Mouse (Mus musculus) kidney, postnatal 14 days (tissue): ENCODE measurements around the gene Cdhr4.
A peak's percentile ranks its signal among the peaks of the same experiment; 100 is the strongest.
"Not testable (repeated sequence)": the region's sequence is repeated elsewhere in the genome, so short reads cannot be mapped to it uniquely, and the experiment has no call there.

Experiments used
- DNase-seq: peaks from one replicate; pipeline ENCODE4 v3.0.0; 2022; ENCODE audit warnings: mixed read lengths

Gene Cdhr4

GRCm38 (mm10) chr9:108013577-108013976 lies 21.3 kb downstream of the Cdhr4 start:
- not testable (repeated sequence) for DNase-seq

- DNase-seq: no peak
These were observed 24.8 kb downstream of the Cdhr4 start for GRCm38 (mm10) chr9:108017127-108017526.

- DNase-seq: no peak
These were observed 28.4 kb downstream of the Cdhr4 start for GRCm38 (mm10) chr9:108020741-108021140.

- no peak for DNase-seq
These were observed 30.9 kb downstream of the Cdhr4 start for GRCm38 (mm10) chr9:108023216-108023615.

- no peak for DNase-seq
These were observed 34.3 kb downstream of the Cdhr4 start for GRCm38 (mm10) chr9:108026584-108026983.

GRCm38 (mm10) chr9:108027867-108028266 lies 35.6 kb downstream of the Cdhr4 start:
- DNase-seq: no peak

GRCm38 (mm10) chr9:108032126-108032525 lies 39.8 kb downstream of the Cdhr4 start:
- no peak for DNase-seq

GRCm38 (mm10) chr9:108035331-108036156 lies 43.2 kb downstream of the Cdhr4 start:
- no peak for DNase-seq

- DNase-seq: no peak
These were observed 52.6 kb downstream of the Cdhr4 start for GRCm38 (mm10) chr9:108044751-108045492.

- no peak for DNase-seq
These were observed 54.3 kb downstream of the Cdhr4 start for GRCm38 (mm10) chr9:108046582-108046981.

GRCm38 (mm10) chr9:108047601-108048565 lies 55.6 kb downstream of the Cdhr4 start:
- DNase-seq: no peak

GRCm38 (mm10) chr9:108048566-108048955 lies 56.3 kb downstream of the Cdhr4 start:
- DNase-seq: no peak

- peak; percentile 98 for DNase-seq
These were observed 56.7 kb downstream of the Cdhr4 start, which contains the start of gene Gmppb for GRCm38 (mm10) chr9:108049016-108049455. Gene Gmppb, plus strand, starts transcription at chr9:108049242.
